22 mouse cellular contexts compared by ENCODE assay signal in the genomic region with DNA sequence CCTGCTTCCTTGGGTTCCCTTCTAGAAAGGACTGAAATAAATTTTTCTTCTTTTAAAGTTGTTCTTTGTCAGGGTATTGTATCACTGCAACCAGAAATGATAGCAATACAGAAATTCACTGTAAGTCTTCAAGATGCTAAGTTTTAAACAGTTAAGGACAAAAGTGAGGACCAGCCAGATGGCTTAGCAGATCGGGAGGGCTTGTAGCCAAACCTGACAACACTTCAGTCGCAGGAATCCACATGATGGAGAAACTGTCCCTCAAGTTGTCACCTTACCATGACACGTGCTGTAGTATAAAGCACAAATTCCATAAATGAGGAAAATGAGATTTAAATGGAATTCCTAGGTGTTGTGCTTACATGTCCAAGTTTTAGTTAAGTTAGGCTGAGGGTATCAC. TPM values are rescaled to one million over a fixed set of nuclear protein-coding genes. Genes with fewer than 3 reads are reported as not detected.
DNase-seq lines count a peak whose midpoint lies in the region; ATAC-seq and TF ChIP-seq lines count a peak whose summit lies in the region.
"Had no signal": no experiment of that assay in that cellular context is flagged by ENCODE, and none has a peak within 500 bp of the region (broad histone marks: within the 10 kb centered on the region; RNA-seq: fewer than 3 reads in every experiment).

No protein-coding gene starts in this region.

- H3K4me1 ChIP-seq in forebrain, embryonic 14.5 days (ENCODE audit: control insufficient read depth, insufficient read depth, low read length), result no peaks in the 10 kb centered on the region; the same call in 1 of the 2 replicates
- peaks cover 7% of the 10 kb centered on the region for H3K4me1 ChIP-seq in forebrain, embryonic 16.5 days (replicated peaks; ENCODE audit: control insufficient read depth, insufficient read depth, low read length)
- 0 out of 2 replicates have a peak, but pooled peaks cover 6% of the 10 kb centered on the region for H3K4me1 ChIP-seq in forebrain, postnatal 0 days (ENCODE audit: insufficient read depth)
- peaks cover 7% of the 10 kb centered on the region; the same call in 1 of the 2 replicates for H3K4me1 ChIP-seq in forebrain, embryonic 10.5 days
- H3K4me1 ChIP-seq: embryonic facial prominence, embryonic 12.5 days had no signal

- H3K9me3 ChIP-seq in forebrain, embryonic 14.5 days (replicated peaks; ENCODE audit: control insufficient read depth, low read length), result no peaks in the 10 kb centered on the region
- no peaks in the 10 kb centered on the region for H3K9me3 ChIP-seq in forebrain, embryonic 16.5 days (ENCODE audit: control insufficient read depth, low read length)
- no peaks in the 10 kb centered on the region for H3K9me3 ChIP-seq in forebrain, postnatal 0 days (ENCODE audit: low read length)
- H3K9me3 ChIP-seq in forebrain, embryonic 10.5 days, result peaks cover 1% of the 10 kb centered on the region; the same call in 1 of the 2 replicates
- H3K9me3 ChIP-seq: embryonic facial prominence, embryonic 10.5 days; embryonic facial prominence, embryonic 12.5 days had no signal

- 68% methylated on average over 3 of the region's 3 CpGs for WGBS in forebrain, embryonic 14.5 days
- 70% methylated on average over 3 of the region's 3 CpGs for WGBS in forebrain, embryonic 16.5 days
- 66% methylated on average over 3 of the region's 3 CpGs for WGBS in forebrain, postnatal 0 days
- WGBS in forebrain, embryonic 10.5 days, result 91% methylated on average over 3 of the region's 3 CpGs

- DNase-seq in forebrain, embryonic 14.5 days (ENCODE audit: low spot score), result peak; percentile 54
- DNase-seq in forebrain, postnatal 0 days, result peak; percentile 66
- DNase-seq in forebrain, embryonic 10.5 days (ENCODE audit: extremely low spot score, low spot score), result no peak
- DNase-seq in brain, embryonic 14.5 days (ENCODE audit: low read depth), result peak; percentile 77
- no peak for DNase-seq in right cerebral cortex, postnatal 4 days
- DNase-seq: adrenal gland, adult 2 months; adrenal gland, postnatal 10 days; adrenal gland, postnatal 25 days; cerebellum, adult 11-12 months; cerebellum, adult 2 months; cerebellum, adult 9-10 months; cerebellum, postnatal 10 days; cerebellum, postnatal 25 days had no signal

- H3K4me2 ChIP-seq in forebrain, embryonic 14.5 days (ENCODE audit: low read length), result no peak overlapping the region
- no peak overlapping the region for H3K4me2 ChIP-seq in forebrain, embryonic 16.5 days (ENCODE audit: low read length)
- H3K4me2 ChIP-seq in forebrain, postnatal 0 days (ENCODE audit: low read depth), result no peak overlapping the region
- H3K4me2 ChIP-seq: embryonic facial prominence, embryonic 12.5 days had no signal

- no peak overlapping the region for H3K9ac ChIP-seq in forebrain, embryonic 14.5 days (ENCODE audit: low read length)
- H3K9ac ChIP-seq in forebrain, embryonic 16.5 days (replicated peaks; ENCODE audit: low read depth, low read length), result no peak overlapping the region
- no peak overlapping the region for H3K9ac ChIP-seq in forebrain, postnatal 0 days
- H3K9ac ChIP-seq: embryonic facial prominence, embryonic 12.5 days had no signal

- no peaks in the 10 kb centered on the region for H3K36me3 ChIP-seq in forebrain, embryonic 14.5 days (ENCODE audit: control insufficient read depth, insufficient read depth, low read length)
- peaks cover 1% of the 10 kb centered on the region; the same call in 1 of the 2 replicates for H3K36me3 ChIP-seq in forebrain, embryonic 16.5 days (ENCODE audit: control insufficient read depth, insufficient read depth)
- no peaks in the 10 kb centered on the region for H3K36me3 ChIP-seq in forebrain, postnatal 0 days (ENCODE audit: insufficient read depth)
- 0 out of 2 replicates have a peak, but pooled peaks cover 2% of the 10 kb centered on the region for H3K36me3 ChIP-seq in forebrain, embryonic 10.5 days (replicated peaks)
- H3K36me3 ChIP-seq: embryonic facial prominence, embryonic 10.5 days; embryonic facial prominence, embryonic 12.5 days had no signal

- no peak for ATAC-seq in forebrain, embryonic 14.5 days
- ATAC-seq in forebrain, embryonic 16.5 days, result no peak
- no peak for ATAC-seq in forebrain, postnatal 0 days

- no peak for TF ChIP-seq CTCF in forebrain, postnatal 0 days (IDR thresholded peaks at IDR 0.05; ENCODE audit: low read depth)
- no peak for TF ChIP-seq CTCF in brain, embryonic 14.5 days (IDR thresholded peaks at IDR 0.05; ENCODE audit: borderline replicate concordance, extremely low read depth, insufficient read depth, insufficient read length)

- no peak overlapping the region for H3K4me3 ChIP-seq in forebrain, embryonic 14.5 days (ENCODE audit: low read depth, low read length)
- no peak overlapping the region for H3K4me3 ChIP-seq in forebrain, embryonic 16.5 days (replicated peaks; ENCODE audit: low read length)
- H3K4me3 ChIP-seq in forebrain, postnatal 0 days (ENCODE audit: low read depth, low read length), result no peak overlapping the region
- no peak overlapping the region for H3K4me3 ChIP-seq in forebrain, embryonic 10.5 days
- H3K4me3 ChIP-seq: embryonic facial prominence, embryonic 10.5 days; embryonic facial prominence, embryonic 12.5 days had no signal

- H3K27me3 ChIP-seq in forebrain, embryonic 14.5 days (replicated peaks; ENCODE audit: control insufficient read depth, insufficient read depth, low read length), result no peaks in the 10 kb centered on the region
- H3K27me3 ChIP-seq in forebrain, embryonic 16.5 days (replicated peaks; ENCODE audit: control insufficient read depth, insufficient read depth, low read length), result no peaks in the 10 kb centered on the region
- no peaks in the 10 kb centered on the region for H3K27me3 ChIP-seq in forebrain, postnatal 0 days (ENCODE audit: insufficient read depth, low read length)
- H3K27me3 ChIP-seq in forebrain, embryonic 10.5 days (ENCODE audit: poor library complexity, severe bottlenecking), result no peaks in the 10 kb centered on the region
- H3K27me3 ChIP-seq: embryonic facial prominence, embryonic 12.5 days had no signal

- H3K27ac ChIP-seq in forebrain, embryonic 14.5 days (ENCODE audit: low read depth, low read length), result peak overlapping the region; percentile 33; the same call in 1 of the 2 replicates
- no peak overlapping the region for H3K27ac ChIP-seq in forebrain, embryonic 16.5 days (ENCODE audit: low read length)
- H3K27ac ChIP-seq in forebrain, postnatal 0 days (ENCODE audit: low read depth, low read length), result no peak overlapping the region
- no peak overlapping the region for H3K27ac ChIP-seq in forebrain, embryonic 10.5 days
- H3K27ac ChIP-seq: embryonic facial prominence, embryonic 10.5 days; embryonic facial prominence, embryonic 12.5 days had no signal

- no peak for TF ChIP-seq POLR2A in brain, embryonic 14.5 days (IDR thresholded peaks at IDR 0.05; ENCODE audit: borderline replicate concordance, extremely low read depth, insufficient read depth, insufficient read length, poor library complexity, severe bottlenecking)

RNA-seq across cellular contexts. Expression of gene Sp3, which starts 3.0 kb away (rescaled TPM):
- polyA plus RNA-seq in forebrain, embryonic 14.5 days (2014; fragmentation: Nextera tagmentation; extraction: Ambion mirVana), result 61.9 and 64.6 TPM in 2 replicates
- polyA plus RNA-seq in forebrain, embryonic 16.5 days (2015; fragmentation: Nextera tagmentation; extraction: Ambion mirVana), result 51.6 and 59.7 TPM in 2 replicates
- total RNA-seq in forebrain, postnatal 0 days (2014; rRNA removed), result 82.3 and 115 TPM in 2 replicates
- 19.1 and 26.5 TPM in 2 replicates for polyA plus RNA-seq in forebrain, postnatal 0 days (2015; fragmentation: Nextera tagmentation; extraction: Ambion mirVana)
- polyA plus RNA-seq in forebrain, embryonic 10.5 days (2016; fragmentation: Nextera tagmentation; extraction: Ambion mirVana), result 46.4 and 47.5 TPM in 2 replicates
- 40.7 and 41.7 TPM in 2 replicates for polyA plus RNA-seq in brain, embryonic 14.5 days (2012; rRNA removed)

RNA-seq across cellular contexts. Expression of gene Gm11084, which starts 3.3 kb away (rescaled TPM):
- polyA plus RNA-seq in forebrain, embryonic 14.5 days (2014; fragmentation: Nextera tagmentation; extraction: Ambion mirVana), result not detected in 2 replicates
- not detected in 2 replicates for polyA plus RNA-seq in forebrain, embryonic 16.5 days (2015; fragmentation: Nextera tagmentation; extraction: Ambion mirVana)
- total RNA-seq in forebrain, postnatal 0 days (2014; rRNA removed), result not detected in 2 replicates
- polyA plus RNA-seq in forebrain, postnatal 0 days (2015; fragmentation: Nextera tagmentation; extraction: Ambion mirVana), result not detected in 2 replicates
- polyA plus RNA-seq in forebrain, embryonic 10.5 days (2016; fragmentation: Nextera tagmentation; extraction: Ambion mirVana), result not detected in 2 replicates
- not detected in 2 replicates for polyA plus RNA-seq in brain, embryonic 14.5 days (2012; rRNA removed)
- total RNA-seq: adrenal gland, adult 2 months; adrenal gland, postnatal 10 days; adrenal gland, postnatal 25 days; adrenal gland, postnatal 4 days; ES-E14; MEL had no signal
- polyA plus RNA-seq: adrenal gland, adult 2 months; C2C12; cerebellum, adult 2 months; cortical plate, adult 2 months; embryonic facial prominence, embryonic 10.5 days; embryonic facial prominence, embryonic 12.5 days; embryonic facial prominence, embryonic 14.5 days had no signal

Comparison
In these comparisons a context has a peak if more than half of its experiments do, and no peak if none do; other contexts are left out.
1. DNase-seq: peak in forebrain, embryonic 14.5 days (single experiment), forebrain, postnatal 0 days (single experiment) and brain, embryonic 14.5 days (single experiment); none in forebrain, embryonic 10.5 days (single experiment) and right cerebral cortex, postnatal 4 days (single experiment).